Mouse (Mus musculus) monocyte, adult 5-6 weeks (primary cell): ENCODE measurements around the gene Sox21. TPM values are rescaled to one million over a fixed set of nuclear protein-coding genes. Genes with fewer than 3 reads are reported as not detected.

Experiments used
- ATAC-seq: fragments of 153-309, 156-312 bp; replicated peaks from 2 replicates; pipeline ENCODE4 v1.8.0; 2017; ENCODE audit warnings: mild to moderate bottlenecking; ENCODE audit not compliant: low TSS enrichment, insufficient number of reproducible peaks, severe bottlenecking, poor library complexity, low FRiP score
- total RNA-seq: library from RNA; stranded (forward); fragments of 200-1000, 200-491, 200-594 nt; gene quantifications from 3 replicates; pipeline ENCODE4 v1.2.3, GENCODE M21; 2017

Gene Sox21
- total RNA-seq, result not detected in 3 replicates

DNA sequence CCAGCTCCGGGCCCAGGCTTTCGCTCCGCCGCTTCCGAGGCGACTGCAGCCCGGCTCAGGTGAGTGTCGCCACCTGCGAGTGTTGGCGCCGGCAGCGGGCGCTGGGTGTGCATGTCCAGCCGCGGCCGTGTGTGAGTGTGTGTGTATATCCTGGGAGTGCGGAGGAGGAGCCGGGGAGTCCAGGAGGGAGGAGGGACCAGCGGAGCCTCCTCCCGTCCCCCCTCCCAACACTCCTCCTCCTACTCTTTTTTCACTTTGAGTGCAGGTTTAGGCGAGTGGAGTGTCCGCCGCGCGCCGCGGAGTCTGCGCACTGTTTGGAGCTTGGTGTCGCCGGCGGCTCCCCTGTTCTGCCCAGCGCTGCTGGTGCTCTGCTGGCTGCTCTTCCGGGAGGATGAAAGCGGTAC is at the start of gene Sox21:
Gene Sox21, minus strand, starts transcription at position 145 of the 404 bp plus-strand sequence.
- ATAC-seq, result no peak

DNA sequence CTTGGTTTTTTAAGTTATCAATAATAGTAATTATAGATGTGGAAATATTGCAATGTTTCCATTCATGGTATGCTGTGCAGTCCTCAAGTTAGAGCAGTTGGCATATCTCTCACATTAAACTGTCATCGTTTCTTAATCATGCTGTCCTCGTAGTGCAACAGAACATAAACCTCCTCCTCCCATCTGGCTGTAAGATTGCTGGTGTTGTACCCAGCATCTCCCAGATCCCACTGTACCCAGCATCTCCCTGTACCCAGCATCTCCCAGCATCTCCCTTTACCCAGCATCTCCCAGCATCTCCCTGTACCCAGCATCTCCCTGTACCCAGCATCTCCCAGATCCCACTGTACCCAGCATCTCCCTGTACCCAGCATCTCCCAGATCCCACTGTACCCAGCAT is 49.3 kb upstream of the Sox21 start:
- no peak for ATAC-seq

DNA sequence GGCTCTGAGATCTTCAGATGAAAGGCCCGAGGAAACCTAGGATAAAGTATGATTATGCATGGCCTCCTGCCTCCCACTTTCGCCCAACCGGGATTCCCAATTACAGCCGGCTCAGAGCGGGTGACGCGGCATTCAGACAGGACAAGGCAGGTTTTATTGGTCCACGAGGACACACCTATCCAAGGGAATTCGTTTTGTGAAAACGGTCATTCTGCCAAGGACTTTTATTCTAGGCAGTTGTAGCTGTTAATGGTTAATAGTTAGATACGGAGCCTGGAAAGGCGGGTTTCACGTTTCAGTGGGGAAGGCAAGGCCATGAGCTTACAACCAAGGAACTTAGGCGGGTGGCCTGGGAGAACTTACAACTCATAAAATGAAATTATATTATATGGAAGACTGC is 46.1 kb upstream of the Sox21 start:
- no peak for ATAC-seq

- no peak for ATAC-seq
These were observed 45.4 kb upstream of the Sox21 start for GRCm38 (mm10) chr14:118282272-118282671.

DNA sequence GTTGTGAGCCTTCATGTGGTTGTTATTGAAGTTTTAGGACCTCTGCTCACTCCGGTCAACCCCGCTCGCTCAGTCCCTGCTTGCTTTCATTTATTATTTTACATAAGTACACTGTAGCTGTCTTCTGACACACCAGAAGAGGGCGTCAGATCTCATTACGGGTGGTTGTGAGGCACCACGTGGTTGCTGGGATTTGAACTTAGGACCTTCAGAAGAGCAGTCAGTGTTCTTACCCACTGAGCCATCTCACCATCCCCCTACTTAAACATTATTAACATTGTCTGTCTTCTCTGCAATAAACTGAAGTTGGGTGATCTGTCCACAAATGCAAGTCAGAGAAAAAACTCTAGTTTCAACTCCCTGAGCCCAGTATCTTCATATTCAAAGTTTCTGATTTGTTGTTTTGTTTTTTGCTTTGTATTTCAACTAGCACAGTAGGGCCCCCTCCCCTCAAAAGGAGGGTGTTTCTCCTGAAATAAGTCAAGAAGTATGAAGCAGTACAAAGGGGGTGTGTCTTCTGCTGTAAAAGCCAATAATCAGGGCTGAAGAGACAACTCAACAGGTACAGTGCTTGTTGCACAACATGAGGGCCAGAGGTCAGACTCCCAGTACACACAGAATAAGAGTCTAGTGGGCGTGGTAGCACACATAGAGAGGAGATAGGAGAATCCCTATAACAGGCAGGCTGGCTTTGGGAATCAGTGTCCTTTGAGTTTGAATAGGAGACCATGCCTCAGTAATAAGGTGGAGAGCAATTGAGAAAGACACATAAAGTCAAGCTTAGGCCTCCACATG is 41.1 kb upstream of the Sox21 start:
- no peak for ATAC-seq

DNA sequence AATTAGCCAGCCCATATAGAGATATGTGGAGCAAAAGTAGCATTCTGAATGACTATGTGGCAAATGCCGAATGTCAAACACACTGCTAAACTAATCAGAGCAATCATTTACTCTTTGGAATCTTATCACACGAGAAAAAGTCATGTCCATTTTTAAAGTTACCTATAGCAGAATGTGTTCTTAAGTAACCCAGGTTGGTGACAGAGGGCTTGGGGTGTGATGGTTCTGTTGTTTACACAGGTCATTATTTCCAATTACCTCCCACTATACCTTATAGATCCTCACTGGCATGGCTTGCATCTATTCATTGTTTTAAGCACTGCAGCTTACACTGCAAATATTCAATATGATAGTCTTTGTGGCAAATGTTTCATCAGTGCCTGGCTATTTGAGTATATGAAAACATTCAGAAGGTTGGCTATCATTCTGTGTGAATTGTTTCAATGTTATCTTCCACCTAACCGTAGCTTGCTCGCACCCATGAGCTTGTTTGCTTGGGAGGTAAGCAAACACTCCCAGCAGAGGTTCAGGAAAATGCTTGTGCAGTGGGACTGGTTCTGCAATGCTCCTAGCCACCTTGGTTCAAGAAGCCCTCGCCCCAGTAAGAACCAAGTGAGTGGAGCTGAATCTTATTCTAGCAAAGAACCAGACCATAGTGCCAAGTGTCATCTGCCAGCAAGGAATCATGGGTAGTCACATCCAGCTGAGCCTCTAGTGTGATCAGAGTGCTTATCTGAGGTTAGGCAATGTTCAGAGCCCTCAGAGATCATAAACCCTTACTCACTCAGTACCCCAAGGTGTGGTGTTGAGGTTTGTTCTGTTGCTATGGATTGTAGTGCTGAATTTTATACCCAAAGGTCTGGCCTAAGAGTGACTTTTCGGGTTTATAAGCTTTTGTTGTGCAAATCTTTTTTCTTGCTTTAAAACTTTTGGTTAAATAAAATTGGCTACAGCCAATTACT is 36.0 kb upstream of the Sox21 start:
- ATAC-seq, result no peak

GRCm38 (mm10) chr14:118268849-118269248 is 32.0 kb upstream of the Sox21 start:
- no peak for ATAC-seq

- ATAC-seq, result no peak
These were observed 29.8 kb upstream of the Sox21 start, which contains the start of gene Gm9376 for GRCm38 (mm10) chr14:118266660-118267059. Gene Gm9376 (plus strand): TSS chr14:118266960.

DNA sequence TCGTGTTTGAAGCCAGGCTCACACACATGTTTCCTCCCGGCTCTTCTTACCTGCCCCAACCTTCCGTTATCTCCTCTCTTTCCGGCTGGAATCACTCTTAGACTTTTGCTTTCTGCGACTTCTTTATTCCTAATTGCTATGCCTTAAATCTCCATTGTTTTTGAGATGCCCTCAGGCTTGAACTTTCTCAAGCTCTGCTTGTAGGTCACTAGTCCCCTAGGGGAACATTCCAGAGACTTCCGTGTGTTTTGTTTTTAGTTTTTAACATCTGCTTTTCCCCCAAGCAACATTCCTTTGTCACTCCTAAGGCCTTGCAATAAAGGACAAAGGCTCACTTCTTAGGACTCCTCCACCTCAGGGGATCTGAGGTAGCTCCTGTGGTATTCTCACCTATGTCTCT is 16.6 kb upstream of the Sox21 start:
- no peak for ATAC-seq

DNA sequence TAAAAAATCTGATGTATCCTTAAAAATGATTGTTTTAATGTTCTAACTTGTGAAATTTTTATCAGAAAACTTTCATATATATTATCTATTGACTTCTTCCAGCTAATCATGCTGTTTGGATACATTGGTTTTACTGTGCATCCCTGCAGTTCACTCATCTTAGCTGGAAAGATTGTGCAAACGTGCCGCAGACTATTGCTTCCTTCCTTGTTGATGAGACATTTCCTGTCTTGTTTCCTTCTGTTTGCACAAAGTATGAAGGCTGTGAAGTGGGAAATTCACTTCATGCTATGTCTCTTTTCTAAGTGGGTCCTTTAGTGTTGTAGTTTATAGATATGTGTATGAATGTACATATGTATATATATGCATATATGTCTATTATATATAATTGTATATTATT is 4.6 kb upstream of the Sox21 start:
- no peak for ATAC-seq

DNA sequence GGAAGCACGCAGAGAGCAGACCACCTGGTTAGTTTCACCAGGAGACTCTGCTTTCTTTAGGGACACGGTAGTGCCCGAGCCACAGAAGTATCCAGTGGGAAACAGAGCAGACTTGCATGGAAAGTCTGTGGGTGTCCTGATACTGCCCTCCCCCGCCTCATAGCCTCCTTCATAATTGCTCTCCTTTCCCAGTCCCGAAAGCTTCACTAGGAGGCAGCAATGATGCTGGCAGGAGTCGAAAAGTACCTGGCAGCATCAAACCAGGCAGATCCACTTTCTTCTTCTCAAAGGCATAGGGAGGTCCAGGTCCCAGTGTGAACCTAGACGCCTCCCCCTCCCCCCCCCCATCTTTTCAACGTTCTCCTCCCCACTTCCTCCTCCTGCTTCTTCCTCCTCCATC is 2.5 kb upstream of the Sox21 start:
- ATAC-seq, result no peak

GRCm38 (mm10) chr14:118237786-118238185 is 956 bp upstream of the Sox21 start:
- ATAC-seq, result no peak

GRCm38 (mm10) chr14:118235973-118236885 is 601 bp downstream of the Sox21 start:
- ATAC-seq, result no peak

DNA sequence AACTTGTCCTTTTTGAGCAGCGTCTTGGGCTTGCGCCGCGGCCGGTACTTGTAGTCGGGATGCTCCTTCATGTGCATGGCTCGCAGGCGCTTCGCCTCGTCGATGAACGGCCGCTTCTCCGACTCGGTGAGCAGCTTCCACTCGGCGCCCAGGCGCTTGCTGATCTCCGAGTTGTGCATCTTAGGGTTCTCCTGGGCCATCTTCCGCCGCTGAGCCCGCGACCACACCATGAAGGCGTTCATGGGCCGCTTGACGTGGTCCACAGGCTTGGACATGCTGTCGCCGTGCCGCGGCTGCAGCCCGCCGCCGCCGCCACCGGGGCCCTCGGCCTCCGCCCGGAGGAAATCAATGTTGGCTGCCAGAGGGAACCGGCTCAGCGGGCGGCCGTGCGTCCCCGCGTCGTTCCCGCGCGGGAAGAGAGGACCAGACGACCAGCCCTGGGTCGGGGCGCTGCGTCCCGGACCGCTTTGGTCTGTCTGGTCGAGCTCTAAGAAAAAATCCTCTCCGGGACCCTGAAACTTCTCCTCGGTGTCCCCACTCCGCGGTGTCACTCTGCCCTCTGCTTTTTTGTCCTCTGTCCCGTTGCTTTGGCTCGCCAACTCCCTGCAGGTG is 1.4 kb downstream of the Sox21 start:
- no peak for ATAC-seq

DNA sequence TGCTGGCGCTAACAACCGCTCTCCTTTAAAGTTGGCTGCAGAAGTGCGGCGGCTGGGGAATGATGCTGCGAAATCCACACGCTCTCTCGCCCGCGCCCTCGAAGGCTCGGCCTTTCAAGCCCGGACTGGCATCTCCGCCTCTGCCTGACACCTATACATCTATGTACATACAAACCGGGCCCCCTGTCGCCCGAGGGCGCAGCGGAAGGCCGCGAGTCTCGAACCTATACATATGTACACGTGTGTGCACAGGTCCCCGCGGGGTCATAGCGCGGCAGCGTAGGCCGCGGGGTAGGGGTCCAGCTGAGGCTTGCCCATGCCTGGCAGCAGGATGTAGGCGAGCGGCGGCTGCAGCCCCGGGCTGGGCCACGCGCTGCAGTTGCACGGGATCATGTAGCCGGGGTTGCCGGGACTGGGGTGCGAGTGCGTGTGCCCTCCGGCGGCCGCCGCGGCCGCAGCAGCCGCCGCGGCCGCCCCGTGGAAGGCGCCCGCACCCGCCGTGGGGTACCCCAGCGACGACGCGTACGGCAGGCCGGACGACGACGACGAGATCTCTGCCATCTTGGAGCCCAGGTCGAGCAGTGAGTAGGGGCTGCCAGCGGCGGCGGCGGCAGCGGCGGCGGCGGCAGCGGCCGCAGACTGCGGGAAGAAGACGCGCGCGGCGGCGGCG is 2.2 kb downstream of the Sox21 start:
- no peak for ATAC-seq

GRCm38 (mm10) chr14:118233786-118234540 is 2.9 kb downstream of the Sox21 start:
- no peak for ATAC-seq

DNA sequence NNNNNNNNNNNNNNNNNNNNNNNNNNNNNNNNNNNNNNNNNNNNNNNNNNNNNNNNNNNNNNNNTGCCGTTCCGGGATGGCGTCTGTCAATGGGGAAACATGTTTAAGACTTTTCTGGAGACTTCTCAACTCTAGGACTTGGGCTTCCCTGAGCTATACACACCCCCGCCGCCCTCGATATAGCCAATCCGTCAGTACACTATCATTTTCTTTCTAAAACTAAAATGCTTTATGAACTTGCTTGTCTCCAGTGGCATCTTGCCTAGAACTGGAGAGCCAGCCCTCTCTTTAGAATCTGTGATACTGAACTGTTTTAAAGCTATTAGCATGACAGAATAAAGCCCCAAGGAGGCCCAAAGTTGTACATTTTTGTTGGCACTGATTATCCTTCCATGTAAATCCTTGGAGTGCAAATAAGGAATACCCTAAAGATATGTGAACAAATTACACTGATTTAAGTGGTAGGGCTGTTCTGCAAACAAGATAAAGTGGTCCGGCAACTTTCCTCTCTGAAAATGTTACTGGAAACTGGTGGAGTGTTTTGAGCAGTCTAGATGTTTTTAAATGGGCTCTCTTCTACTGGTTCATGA is 4.4 kb downstream of the Sox21 start:
- ATAC-seq, result no peak
